Mouse (Mus musculus) heart, postnatal 10 days (tissue): ENCODE results near the gene Sgk1. TPM values are rescaled to one million over a fixed set of nuclear protein-coding genes. Genes with fewer than 3 reads are reported as not detected.
A peak's percentile ranks its signal among the peaks of the same experiment; 100 is the strongest.

Experiments used
- DNase-seq, 2 experiments: peaks; one replicate each; pipeline ENCODE4 v3.0.0; 2021
- intact Hi-C: fragments of 180-260 bp; cut with DNase I; formaldehyde crosslinking; loops from one replicate; pipeline ENCODE4 v1.15.1; 2025
- total RNA-seq, 2 experiments: library from RNA; stranded (reverse); gene quantifications; 2 replicates each; pipeline ENCODE4 v1.2.3; 2021

Gene Sgk1
- total RNA-seq, 2 experiments from 2014 or later, result 66.4 to 121 TPM

DNA sequence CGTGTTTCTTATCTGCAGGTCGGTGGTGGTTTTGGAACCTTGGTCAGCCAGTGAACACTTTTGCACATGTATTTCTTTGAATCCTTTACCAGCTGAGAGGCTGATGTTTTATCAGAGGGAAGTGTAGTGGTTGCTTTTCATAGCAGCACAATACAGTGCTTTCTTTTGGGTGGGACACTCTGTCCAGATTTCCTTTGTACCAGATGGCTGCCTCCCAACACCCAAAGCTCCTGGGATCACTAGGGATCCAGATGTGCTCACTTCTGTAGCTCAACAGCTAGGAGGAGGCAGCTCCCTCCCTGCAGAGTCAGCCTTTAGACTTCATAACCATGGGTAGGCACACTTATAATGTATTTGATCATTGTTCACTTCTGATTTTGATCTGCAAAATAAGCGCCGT lies 70.5 kb downstream of the Sgk1 start:
- peak; percentile 70 for DNase-seq
- intact Hi-C loops, result loop anchor here (2.0 to 5.0 kb wide), 3 partner anchors 40 to 170 kb away; no protein-coding TSS in a partner anchor

DNA sequence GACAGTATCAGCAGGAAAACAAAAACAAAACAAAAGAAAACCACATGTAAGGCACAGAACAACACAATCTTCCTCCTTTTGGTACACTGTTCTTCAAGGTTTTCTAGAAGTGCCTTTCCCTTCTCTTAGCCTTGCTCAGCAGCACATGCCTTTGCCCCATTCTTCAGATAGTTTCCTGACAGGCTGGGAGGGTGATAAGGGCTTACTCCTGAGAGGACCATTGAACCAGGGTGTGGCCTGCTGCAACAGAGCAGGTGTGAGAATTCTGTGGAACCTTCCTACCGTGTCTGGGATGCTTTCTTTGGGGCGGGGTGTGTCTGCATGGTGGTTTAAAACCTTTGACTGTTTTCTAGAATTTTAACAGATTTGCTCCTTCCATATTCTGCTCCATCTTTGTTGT lies 79.1 kb downstream of the Sgk1 start:
- intact Hi-C loops, result no loop called here
- no peak for DNase-seq

DNA sequence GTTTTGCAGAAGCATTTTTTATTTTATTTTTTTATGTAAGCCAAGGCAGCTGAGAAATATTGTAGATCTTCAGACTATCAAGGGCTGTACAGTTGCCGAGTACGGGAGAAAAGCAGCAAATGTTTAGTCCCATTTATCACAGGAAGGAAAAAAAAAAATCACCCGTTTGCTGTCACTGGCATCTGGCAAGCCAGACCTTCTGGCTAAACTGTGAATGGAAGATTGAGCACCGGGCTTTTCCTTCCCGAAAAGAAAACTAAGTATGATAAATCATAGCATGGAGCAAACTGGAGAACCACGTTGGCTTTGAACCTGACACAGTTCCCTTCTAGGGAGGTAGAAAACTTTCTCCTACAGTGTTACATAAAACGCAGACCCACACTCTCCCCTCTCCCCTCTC lies 81.0 kb downstream of the Sgk1 start:
- DNase-seq, result no peak
- intact Hi-C loops, result no loop called here

DNA sequence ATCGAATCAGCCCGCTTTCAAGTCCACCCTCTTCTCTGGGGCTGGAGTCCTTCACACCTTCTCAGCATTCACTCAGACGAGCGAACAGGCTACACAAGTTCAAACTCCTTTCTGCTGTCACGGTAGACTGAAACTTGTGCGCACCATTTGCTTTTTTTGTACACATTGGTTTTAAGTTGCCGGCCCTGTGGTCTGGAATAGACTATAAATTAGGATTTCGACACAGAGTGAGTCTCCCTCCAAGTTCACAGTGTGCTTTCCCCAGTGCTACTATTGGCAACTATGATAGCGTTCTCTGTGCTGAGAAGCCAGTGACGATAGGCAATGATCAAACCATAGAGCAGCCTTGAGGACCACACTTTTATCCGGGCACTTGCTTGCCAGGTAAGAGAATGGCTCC lies 91.7 kb downstream of the Sgk1 start:
- DNase-seq, result no peak
- intact Hi-C loops, result no loop called here

DNA sequence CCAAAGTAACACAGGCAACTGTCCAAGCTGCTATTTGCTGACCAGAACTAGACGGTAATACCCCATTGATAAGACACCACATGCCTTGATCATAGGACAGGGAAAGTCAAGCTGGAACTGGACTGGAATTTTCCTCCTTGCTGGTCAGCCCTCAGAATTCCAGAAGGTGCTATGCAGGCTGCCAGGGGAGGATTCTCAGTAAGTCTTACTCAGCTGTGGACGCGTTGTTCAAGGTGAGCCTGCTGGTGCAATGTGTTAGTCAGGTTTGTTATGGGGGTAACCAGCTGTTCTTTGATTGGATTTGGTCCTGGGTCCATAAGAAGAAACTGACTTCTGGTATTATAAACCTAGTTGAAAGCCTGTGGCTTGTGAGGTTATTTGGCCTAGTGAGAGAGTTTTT lies 92.8 kb downstream of the Sgk1 start:
- intact Hi-C loops, result no loop called here
- DNase-seq, result no peak

DNA sequence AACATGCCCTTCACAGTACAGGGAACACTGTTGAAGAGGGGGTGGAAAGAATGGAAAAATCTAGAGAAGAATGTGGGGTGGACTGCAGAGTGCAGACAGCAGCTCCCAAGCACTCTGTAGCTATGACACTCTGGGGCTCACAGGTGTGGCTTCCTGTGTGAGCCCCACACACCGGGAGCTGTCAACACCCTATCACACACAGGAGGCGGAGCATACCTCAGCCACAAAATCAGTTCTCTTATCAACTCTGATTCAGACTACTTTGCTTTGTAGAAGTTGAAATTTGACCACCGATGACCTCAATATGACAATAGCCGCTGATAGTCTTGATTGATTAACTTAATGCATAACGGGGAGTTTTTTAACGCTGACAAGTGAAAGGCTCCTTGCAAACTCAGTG lies 93.4 kb downstream of the Sgk1 start:
- intact Hi-C loops, result no loop called here
- DNase-seq, result no peak

DNA sequence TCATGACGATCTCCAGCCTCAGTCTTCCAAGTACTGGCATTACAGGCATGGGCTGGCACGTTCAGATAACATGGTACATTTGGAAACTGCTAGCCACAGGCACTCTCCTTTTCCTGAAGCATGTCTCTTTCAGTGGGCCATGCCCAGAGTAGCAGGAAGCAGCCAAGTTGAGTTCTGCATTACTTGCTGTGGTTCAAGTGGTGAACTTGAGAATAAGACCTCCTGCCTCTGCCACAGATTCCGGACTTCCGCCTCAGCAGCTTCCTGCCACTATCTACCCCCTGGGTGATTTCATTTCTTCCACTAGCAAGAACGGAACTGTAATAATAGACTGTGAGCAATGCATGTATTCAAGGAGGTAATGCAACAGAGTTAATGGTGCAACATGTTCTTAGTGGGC lies 94.3 kb downstream of the Sgk1 start:
- intact Hi-C loops, result no loop called here
- DNase-seq, result no peak

DNA sequence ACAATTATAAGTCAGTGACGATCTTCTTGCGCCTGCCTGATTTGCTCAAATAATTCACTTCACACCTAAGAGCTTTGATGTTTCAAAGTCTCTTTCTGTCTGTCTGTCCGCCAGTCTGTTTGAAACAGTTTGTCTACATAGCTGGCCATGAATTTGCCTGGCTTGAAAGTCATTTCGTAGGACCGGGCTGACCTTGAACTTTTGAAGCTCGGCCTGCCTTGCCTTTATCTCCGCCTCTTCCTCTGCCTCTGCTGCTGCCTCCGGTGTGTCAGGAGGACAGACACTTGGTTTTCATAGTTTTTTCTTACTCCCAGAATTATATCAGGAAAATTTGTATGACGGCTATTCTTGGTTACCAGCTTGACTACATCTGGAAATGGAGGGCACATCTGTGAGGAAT lies 96.4 kb downstream of the Sgk1 start:
- intact Hi-C loops, result no loop called here
- DNase-seq, result no peak

DNA sequence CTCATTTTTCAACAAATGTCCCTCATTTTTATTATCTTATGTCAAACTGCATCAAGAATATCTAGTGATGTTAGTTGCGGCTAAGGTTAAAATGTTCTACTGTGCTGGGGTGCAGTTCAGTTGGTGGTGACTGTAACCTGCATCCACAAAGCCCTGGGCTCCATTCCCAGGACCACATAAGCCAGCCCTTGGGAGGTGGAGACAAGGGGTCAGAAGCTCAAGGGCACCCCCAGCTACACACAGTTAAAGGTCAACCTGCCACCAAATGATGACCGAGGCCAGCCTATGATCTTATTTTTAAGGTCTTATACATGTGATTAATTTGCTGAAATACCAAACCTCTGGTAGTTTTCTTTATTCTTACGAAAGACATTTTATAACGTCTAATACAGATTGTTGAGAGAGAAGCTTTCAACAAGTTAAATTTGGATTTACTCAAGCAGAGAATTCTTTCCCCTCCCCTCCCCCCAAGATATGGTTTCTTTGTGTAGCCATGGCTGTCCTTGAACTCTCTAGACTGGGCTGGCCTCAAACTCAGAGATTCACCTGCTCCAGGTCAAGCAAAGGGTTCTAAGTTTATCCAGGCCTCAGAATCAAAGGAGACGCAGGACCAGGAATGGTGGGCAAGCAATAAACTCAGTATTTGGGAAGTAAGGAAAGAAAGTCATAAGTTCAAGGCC lies 97.4 kb downstream of the Sgk1 start:
- DNase-seq, result no peak
- intact Hi-C loops, result no loop called here

DNA sequence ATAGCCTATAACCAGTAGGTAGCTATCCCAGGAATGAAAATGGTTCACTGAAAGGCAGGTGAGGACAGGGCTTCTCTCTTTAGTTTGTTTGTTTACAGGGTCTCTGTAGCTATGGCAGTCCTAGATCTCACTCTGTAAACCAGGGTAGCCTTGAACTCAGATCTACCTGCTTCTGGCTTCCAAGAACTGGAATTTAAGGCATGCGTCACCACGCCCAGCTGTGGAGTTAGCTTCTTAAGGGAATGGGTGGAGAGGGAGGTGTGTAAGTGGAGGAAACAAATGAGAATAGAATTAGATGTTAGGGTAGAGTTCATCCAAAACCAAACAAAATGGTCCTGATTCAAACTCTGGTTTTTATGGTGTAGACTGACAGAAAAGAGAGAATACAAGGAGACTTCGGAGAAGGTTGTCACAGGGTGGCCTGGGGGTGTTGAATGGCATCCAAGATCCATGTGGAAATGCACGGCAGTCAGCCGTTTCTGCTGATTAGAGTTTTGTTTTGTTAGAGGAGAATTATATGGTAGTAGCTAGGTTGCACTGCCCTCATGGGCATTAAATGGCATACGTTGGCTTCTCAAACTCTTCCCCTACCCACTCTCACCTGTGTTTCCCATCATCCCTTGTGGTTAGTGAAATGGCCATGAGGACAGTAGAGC lies 98.9 kb downstream of the Sgk1 start:
- intact Hi-C loops, result no loop called here
- DNase-seq, result no peak

DNA sequence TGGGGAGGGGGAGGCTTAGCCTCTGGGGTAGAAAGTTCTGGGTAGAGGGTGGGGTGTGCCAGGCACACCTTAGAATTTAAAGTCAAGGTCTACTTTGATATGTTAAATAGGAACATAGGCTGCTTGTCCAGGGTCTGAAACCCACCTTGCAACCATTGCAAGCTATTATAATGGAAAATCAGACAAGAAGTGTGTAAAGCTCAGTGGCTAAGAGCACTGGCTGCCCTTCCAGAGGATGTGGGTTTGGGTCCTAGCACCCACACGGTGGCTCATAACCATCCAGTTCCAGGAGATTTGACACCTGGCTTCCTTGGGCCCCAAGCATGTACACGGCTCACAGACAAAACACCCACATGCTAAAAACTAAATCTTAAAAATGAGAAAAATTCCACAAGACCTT lies 100.3 kb downstream of the Sgk1 start:
- intact Hi-C loops, result no loop called here
- DNase-seq, result no peak

DNA sequence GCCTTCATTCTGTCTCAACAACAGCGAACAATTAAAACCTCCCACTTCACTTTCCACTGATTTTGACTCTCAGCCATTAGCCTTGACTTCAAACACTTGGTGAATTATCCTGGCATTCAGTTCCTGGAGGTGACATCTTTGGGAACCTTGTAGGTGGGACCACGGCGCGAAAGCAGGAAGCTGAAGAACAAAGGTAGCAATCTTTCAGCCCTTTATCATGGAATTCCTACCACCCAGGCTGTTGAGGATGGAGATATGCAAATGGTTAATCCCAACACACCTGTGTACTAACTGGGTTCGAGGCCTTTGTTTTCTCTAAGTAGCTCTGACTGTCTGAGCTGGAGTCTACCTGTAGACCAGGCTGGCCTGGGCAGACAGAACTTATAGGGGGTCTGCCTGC lies 106.5 kb downstream of the Sgk1 start:
- intact Hi-C loops, result no loop called here
- no peak for DNase-seq

DNA sequence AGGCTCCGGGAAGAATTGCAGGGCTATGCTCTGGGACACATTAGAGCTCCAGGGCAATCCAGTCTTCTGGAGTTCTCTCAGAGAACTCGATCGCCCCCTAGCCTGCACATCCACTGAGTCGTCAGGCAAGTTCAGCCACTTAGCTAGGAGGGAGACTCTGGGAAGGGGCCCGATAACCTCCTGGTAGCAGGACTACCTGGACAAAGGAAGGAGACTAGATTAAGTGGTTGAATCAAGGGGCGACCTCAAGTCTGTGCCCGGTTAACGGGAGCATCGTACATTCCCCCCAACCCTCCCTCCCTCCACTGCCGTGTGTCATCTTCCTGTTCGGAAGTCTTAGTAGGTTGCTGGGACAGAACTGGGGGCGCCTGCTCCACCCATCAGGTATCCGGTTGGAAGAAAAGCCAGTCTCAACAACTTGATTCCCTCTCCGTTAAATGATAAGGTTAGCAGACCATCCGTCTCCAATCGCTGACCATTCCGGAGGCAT lies 109.4 kb downstream of the Sgk1 start:
- DNase-seq, result peak; percentile 91
- intact Hi-C loops, result loop anchor here (5.0 kb wide), 3 partner anchors 69 to 444 kb away; no protein-coding TSS in a partner anchor

DNA sequence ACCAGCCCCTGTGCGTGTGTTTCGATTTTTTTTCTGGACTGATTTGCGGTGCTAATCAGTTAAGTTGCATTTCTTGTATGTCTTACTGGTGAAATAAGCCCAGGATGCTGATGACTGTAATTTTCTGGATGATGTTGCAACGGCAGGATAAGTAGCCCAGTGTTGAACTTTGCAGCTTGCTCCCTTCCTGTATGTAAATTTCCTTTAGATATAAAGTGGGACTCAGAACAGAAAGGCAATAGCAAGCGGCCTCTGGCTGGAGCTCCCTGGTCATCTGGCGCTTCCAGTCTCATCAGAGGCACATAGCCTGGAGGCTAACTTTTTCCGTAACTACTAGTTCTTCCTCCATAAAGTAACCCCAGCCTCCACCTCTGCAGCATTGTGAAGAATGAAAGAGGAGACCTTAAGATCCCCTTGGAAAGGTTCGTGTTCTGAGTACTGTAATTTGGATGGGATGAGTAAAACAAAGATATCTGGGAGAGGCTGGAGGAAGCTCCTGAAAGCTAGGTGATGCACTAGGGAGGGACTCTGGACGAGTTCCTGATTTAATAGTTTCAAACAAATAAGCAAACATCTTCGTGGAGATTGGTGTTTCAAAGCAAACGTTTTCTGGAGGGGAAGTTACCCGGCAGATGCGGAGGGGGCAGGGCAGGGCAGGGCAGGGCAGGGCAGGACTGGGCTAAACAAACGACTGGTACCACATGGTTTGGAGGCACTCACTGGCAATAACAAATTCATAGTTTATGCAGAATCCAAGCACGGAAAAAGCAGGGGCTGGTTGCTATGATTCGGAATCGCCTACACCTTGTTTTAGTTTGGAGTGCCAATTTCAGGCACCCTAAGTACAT lies 110.2 kb downstream of the Sgk1 start:
- DNase-seq, result peak; percentile 54 to 64
- intact Hi-C loops, result loop anchor here (1.0 to 5.0 kb wide), 7 partner anchors 39 to 445 kb away; no protein-coding TSS in a partner anchor

DNA sequence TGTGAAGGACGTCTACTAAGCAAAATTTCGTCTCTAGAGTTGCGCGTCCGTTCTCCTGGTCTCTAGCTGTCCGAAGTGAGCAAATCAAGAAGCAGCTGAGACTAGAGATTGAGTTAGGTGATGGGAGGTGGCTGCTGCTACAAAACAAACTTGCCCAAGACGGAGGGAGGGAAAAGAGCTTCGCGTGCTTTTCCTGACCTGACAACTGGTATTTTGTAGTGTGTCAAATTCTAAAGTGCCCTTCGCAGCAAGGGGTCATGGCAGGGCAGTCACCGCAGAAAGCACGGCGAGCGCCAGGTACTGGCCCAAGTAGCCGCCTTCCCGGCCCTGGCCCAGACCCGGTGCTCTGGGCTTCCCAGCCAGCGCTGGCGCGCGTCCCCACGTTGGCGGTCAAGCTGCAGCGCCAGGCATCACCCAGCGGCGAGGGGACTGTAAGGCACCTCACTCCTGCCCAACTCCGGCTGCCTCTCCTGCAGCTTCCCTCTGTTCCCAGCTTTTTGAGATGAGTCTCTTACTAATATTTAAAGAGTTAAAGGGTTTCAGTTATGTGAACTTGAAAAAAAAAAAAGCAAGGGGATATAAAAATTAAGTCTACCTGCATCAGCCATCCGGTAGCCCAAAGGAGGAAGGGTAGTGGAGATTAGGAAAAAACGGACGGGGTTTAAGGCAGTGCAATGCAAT lies 111.0 kb downstream of the Sgk1 start:
- intact Hi-C loops, result loop anchor here (1.0 to 5.0 kb wide), 7 partner anchors 40 to 446 kb away; no protein-coding TSS in a partner anchor
- peak; percentile 88 to 89 for DNase-seq

DNA sequence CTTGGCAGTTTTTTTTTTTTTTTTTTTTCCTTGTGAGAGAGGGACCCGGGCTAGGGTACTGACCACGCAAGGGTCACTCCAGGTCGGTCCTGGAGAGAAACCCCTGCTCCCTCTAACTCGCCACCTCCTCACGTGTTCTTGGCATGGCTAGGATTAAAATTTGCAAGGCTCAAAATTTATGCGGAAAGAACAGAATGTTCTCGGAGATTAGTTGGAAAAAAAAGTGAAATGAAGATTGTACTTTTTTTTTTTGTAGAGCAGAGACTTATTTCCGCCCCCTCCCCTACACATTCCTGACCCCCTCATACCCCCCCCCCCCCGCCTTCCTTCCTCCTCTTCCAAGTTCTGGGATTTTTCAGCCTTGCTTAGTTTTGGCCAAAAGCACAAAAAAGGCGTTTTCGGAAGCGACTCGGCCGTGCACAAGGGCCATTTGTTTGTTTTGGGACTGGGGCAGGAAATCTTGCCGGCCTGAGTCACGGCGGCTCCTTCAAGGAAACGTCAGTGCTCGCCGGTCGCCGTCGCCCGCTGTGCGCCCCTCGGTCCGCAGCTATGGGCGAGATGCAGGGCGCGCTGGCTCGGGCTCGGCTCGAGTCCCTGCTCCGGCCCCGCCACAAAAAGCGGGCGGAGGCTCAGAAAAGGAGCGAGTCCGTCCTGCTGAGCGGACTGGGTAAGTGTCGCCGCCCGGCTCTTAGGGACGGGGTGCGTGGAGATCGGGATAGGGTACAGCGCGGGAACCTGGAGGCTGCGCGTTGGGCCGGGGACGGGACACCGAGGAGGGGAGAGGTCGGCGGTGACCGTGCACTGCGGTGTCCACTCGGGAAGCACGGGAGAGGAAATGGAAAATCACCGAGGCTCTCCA lies 111.8 kb downstream of the Sgk1 start:
- intact Hi-C loops, result loop anchor here (2.0 to 5.0 kb wide), 5 partner anchors 41 to 446 kb away; no protein-coding TSS in a partner anchor
- peak; percentile 83 to 86 for DNase-seq

DNA sequence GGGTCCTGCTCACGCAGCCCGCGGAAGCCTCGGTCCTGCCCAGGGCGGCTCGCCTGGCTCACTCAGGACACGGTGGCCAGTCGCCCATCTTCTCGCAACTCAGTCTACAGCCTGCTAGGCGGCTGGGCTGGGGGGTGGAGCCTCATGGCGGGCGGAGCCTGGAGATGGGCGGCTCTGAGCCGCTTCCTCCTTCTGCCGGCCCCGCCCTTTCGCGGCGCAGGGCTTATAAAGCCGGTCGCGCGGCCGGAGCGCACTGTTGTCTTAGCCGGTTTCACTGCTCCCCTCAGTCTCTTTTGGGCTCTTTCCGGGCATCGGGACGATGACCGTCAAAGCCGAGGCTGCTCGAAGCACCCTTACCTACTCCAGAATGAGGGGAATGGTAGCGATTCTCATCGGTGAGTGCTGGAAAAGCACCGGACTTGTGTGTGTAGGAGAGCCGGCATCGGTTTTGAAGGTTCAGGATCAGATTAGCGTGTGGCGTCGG lies 112.5 kb downstream of the Sgk1 start:
- peak; percentile 96 to 98 for DNase-seq

DNA sequence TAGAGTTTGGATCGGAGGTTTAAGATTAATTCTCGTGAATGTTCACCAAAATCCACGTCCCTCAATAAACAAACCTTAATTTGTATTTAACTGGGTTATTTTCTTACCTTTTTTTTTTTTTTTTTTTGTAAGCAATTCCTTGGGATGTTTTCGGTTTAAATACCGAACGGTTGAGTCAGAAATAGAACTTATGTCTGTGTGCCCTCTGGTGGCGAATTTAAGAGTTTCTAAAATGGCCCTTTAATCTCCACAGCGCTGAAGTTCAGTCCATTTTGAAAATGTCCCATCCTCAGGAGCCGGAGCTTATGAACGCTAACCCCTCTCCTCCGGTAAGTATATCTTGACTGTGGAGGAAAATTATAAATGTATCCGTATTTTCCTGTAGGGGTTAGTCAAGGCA lies 113.2 kb downstream of the Sgk1 start:
- intact Hi-C loops, result no loop called here
- peak; percentile 76 to 84 for DNase-seq

More for the DNA sequence above, 112.5 kb downstream of the Sgk1 start:
- intact Hi-C loops, result loop anchor here (5.0 kb wide), 3 partner anchors 72 to 447 kb away; no protein-coding TSS in a partner anchor

DNA sequence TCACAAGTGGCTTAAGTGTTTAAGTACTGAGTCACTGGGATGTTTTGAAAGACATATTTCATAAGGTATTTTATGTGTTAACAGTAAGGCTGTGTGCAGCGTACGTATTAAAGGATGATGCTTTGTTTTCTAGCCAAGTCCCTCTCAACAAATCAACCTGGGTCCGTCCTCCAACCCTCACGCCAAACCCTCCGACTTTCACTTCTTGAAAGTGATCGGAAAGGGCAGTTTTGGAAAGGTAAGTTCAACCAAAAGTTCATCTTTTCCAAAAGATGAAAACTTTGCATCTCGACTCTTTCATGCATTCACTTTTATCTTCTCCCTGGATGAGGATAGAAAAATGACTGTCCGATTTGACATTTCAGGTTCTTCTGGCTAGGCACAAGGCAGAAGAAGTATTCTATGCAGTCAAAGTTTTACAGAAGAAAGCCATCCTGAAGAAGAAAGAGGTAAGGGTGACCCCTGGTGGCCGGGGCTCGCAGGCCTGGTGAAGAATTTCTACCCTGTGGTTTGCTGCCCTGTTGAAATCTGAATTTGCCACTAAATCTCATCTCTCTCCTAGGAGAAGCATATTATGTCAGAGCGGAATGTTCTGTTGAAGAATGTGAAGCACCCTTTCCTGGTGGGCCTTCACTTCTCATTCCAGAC lies 113.8 kb downstream of the Sgk1 start:
- DNase-seq, result peak; percentile 87 to 94
- intact Hi-C loops, result loop anchor here (1.0 kb wide), 1 partner anchor 530 kb away; no protein-coding TSS in a partner anchor
